Mouse (Mus musculus): ENCODE results near the gene Ces3b. TPM values are rescaled to one million over a fixed set of nuclear protein-coding genes. Genes with fewer than 3 reads are reported as not detected.
A peak's percentile ranks its signal among the peaks of the same experiment; 100 is the strongest.
"Not testable (repeated sequence)": the region's sequence is repeated elsewhere in the genome, so short reads cannot be mapped to it uniquely, and the experiment has no call there.

Gene Ces3b
- not detected for polyA plus RNA-seq (2017; shearing (Covaris generic))

DNA sequence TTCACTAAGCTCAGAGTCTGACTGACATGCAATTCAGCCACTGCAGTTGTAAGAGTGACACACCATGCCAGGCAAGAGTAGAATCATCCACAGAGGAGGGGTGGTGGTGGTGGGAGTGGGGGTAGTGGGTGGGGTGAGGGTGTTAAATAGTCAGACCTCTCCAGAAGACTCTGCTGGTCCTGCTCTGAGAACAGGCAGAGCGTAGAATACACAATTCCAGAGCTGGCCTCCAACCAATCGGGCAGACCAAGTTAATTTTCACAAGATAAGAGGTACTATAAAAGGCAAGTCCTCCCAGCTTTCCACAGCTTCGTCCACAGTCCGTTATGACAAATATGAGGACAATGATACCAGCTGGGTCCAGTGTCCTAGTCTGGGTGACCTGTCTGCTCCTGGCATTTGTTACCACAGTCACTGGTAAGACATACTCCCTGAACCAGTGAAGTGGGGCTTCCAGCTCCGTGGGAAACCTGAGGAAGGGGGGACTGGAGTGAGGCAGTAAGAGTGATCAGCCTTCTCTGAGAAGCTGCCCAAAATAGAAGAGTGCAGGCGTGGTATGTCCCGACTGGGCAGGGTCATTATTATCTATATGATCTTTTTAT is at the start of gene Ces3b:
Gene Ces3b, plus strand, starts transcription at position 305 of the 602 bp plus-strand sequence.
- ATAC-seq, result no peak

DNA sequence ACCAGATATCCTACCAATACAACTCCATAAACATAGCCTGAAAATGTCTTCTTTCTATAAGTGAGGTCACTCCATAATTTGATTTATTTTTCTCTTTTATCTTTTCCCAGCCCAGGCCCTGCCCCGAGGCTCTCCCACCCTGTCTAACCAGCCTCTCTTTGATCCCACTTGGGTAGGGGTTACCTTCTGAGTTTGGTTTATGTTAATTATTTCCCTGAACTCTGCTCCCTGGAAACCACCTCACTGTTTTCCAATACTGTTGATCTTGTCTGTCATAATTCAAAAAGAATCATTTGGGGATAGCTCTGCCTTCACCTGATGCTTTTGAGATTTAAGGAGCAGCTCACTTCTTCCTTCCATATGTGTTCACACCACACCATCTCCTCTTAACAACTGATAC is 40.0 kb upstream of the Ces3b start:
- no peak for ATAC-seq

DNA sequence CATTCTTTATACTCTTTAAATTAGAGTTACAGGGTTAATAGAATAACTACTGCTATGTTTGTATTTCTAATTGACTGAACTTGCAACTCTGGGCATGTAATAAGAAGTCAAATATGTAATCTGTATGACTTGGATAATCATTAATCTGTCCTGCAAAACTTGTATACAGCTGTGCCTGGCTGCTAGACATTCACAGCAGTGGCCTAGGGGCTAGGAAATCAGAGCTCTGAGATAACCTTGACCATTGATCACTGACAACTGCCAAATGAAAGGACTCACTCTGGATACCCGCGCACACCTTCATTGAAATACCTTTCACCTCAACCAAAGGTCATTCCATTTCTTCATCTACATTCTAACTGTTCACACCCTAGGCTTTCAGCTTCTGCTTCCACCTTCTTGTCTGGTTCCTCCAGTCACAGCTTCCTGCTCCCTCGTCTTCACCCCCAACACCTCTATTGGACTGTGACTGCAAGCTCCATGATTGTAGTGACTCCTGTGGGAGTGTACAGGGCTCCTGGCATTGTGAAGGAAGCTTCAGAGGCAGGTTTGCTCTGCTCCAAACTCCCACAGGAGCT is 37.6 kb upstream of the Ces3b start:
- no peak for ATAC-seq

DNA sequence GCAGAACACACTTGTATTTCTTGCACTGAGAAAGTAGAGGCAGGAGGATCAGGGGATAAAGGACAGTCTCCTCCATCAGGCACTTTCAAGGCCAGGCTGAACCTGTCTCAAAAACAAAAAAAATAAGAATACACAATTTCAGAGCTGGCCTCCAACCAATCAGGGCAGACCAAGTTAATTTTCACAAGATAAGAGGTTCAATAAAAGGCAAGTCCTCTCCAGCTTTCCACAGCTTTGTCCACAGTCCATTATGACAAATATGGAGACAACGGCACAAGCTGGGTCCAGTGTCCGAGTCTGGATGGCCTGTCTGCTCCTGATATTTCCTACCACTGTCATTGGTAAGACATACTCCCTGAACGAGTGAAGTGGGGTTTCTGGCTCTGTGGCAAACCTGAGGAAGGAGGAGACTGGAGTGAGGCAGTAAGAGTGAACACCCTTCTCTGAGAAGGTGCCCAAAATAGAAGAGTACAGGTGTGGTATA is 35.1 kb upstream of the Ces3b start, which contains the start of gene Ces3a:
Gene Ces3a, plus strand, starts transcription at position 231 of the 484 bp plus-strand sequence.
- no peak for ATAC-seq

DNA sequence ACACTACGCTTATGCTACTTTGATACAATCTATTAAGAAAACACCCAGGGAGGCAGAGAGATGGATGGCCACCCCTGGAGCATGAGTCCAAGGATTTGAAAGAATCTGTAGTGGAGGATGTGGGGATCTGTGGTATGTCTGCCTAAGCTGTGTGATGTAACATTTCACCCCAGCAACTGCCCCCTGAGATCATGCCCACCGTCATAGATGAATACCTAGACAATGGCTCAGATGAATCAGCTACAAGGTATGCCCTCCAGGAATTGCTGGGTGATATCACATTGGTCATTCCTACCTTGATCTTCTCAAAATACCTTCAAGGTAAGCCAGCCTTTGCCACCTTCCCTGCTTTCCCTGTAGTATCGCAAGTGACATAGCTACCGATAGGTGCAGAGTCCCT is 27.3 kb upstream of the Ces3b start:
- ATAC-seq, result no peak

- no peak for ATAC-seq
Observed at GRCm38 (mm10) chr8:105060056-105060455, 23.5 kb upstream of the Ces3b start.

DNA sequence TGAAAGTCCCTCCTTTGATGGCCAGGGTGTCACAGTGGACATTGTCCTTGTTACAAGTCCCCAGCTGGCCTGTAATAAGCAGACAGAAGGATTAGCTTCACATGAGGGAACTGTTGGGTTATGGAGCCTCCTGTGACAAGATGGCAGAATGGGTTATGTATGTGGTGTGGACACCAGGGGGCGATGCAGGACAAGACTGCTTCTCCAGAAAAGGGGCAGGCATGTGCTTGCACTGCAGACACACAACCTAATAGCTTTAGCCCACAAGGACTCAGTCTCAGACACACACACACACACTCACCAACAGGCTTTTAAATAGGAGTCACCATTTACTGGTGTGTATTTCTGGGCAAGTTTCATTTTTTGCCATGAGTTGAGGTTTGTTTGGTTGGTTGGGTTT is 16.8 kb upstream of the Ces3b start:
- no peak for ATAC-seq

- ATAC-seq, result not testable (repeated sequence)
Observed at GRCm38 (mm10) chr8:105067905-105068304, 15.6 kb upstream of the Ces3b start.

- no peak for ATAC-seq
Observed at GRCm38 (mm10) chr8:105068971-105069370, 14.6 kb upstream of the Ces3b start.

DNA sequence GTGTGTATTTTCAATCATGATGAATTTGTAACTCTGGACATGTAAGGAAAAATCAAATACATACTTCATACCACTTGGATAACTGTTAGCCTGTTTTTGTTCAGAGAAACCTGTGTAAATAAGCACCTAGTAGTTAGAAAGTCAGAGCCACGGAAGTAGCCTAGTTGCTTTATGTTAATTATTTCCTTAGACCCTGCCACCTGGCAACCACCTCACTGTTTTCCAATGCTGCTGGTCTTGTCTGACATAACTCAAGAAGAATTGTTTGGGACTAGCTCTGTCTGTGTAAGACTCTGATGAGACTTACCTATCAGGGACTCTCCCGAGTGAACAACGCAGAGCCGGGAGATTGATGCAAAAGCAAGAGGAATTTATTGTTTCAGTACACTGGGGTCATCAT is 7.0 kb upstream of the Ces3b start:
- ATAC-seq, result no peak

DNA sequence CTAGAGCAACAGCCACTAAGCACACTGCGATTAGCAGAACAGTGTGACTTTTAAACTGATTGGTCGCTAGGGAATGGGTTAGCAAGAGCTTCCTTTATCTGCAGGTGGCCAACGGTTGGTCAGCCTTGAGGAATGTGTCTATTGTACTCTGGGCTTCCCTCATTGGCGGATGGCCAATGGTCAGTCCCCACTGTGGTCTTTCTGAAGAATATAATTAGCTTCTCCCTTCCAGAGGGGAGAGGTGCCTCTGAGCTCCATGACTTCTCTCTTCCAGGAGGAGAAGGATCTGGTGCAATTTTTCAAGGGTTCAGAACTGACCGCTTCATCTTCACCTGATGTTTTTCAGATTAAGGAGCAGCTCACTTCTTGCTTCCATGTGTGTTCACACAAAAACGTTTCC is 6.5 kb upstream of the Ces3b start:
- ATAC-seq, result no peak

DNA sequence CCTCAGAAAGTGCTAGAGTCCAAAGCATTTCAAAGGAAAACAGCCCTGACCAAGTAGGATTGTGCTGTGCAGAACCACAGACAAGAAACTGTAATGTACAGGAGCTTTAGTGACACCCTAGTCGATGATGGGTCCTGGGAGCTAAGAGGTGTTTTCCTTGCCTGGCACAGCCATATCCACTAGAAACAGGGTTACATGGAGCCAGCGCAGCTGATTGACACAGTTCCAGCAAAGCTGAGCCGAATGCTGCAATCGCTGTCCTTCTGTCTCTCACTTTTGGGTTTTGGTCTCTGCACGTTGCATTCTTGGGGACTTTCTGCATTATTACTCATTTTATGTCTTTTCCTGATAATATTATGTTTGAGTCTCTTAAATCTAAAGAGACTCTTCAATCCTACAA is 5.0 kb upstream of the Ces3b start:
- no peak for ATAC-seq

- ATAC-seq, result no peak
Observed at GRCm38 (mm10) chr8:105080814-105081336, 2.7 kb upstream of the Ces3b start.

DNA sequence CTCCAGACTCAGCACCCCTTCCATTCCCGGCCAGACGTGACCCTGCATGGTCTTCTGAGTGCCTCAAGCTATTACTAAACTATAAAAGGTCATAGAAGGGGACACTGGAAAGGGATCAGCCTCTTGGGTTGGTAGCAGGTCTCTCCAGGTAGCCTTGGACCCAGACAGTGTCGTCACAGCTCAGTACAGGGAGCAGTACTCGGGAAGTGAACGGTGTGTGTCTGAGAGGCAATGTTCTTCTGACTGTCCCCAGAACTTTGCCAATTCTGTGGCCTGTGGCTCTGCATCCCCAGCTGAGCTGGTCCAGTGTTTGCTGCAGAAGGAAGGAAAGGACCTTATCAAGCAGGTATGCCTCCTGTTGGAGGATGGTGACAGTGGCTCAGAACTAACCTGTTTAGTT is 4.6 kb downstream of the Ces3b start:
- ATAC-seq, result not testable (repeated sequence)

DNA sequence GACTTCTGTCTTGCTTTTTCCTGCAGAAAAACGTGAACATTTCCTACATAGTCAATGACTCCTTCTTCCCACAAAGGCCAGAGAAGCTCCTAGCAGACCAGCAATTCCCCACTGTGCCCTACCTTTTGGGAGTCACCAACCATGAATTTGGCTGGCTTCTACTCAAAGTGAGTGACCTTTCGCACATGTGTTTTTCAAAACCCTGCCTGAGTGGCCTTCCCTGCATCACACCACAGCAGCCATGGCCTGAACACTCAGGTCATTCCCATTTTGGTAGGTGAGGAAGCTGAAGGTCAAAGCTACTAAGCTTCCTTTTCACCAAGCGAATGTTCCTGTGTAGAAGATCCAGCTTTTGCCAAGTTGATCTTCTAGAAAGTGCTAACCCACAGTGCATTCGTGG is 5.0 kb downstream of the Ces3b start:
- no peak for ATAC-seq

DNA sequence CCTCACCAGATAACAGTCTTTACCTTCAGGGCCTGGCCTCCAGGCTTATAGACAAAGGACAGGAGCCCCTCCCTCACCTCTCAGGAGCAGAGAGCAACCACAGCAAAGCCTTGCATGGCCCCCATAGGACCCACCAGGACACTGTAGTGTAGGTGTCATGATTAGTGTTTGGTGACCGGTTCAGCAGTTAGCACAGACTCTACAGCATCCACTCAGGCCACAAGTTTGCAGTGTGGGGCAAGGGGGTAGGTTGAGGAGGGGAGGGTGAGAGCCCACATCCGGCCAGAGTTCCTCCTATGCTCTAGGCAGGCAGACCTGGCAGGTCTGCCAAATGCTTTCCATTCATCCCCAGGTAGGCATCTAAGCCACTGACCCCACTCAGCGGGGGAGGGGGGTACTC is 10.4 kb downstream of the Ces3b start:
- no peak for ATAC-seq

DNA sequence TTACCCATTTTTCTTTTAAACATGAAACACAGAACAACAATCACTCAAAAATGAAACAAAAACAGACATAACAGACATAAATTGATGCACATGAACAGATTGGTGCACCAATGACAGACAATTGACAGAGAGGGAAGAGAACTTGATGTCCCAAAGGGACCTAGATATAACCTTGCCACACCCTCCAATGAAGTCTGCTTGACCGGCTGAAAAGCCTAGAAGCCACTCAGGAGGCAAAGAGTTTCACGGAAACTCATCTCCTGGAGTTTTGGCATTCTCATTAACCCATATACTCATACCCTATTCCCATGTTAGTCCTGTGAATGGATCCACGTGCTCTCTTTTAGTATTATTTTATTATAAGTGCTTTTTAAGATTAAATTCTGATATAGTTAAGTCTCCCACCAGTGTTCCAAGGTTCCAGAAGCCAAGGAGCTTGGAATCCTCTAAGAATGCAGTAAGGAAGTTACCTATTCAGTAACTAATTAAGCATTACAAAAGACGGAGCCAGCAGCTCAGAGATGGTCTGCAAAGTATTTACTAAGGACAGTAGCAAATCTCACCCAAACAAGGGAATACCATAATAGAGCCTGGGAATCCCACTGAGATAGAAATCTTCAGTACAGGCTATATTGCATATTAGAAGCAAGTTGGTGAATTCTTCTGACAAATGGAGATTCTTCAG is 18.7 kb downstream of the Ces3b start:
- ATAC-seq, result not testable (repeated sequence)

- not testable (repeated sequence) for ATAC-seq
Observed at GRCm38 (mm10) chr8:105103701-105104100, 20.1 kb downstream of the Ces3b start.

DNA sequence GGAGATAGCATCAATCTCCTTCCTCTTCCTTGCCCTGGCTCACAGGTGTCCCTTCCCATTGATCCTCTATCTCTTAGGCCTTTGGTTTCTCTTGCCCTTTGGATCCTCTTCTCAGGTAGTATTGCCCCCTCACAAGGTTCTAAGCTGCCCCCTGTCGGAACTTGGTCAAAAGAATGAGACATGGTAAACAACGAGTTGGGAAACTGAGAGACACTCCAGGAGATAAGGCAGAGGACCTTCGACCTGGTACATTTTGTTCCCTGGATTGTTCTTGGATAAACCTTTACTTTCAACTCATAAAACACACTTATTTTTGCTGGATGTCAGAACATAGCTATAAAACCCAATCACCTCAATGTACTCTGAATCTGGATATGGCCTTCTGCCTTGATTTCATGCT is 20.7 kb downstream of the Ces3b start:
- ATAC-seq, result no peak

DNA sequence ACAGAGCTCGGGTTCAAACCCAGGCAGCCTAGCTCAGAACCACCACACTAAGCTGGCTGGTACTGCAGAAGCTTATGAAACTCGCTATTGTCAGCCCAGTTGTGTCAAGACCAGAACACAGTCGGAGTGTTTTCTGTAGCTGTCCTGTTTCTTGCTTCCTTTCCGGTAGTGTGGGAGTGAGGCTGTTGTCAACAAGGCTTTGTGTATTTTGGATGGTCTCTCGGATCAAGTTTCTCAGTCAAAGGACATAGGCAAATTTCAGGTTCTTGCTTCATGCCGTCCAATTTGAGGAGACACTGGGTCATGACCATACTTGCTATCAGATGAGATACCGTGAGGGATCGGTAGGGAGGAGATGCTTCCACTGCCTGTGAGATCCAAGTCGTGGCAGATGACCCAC is 46.3 kb downstream of the Ces3b start:
- no peak for ATAC-seq

- no peak for ATAC-seq
Observed at GRCm38 (mm10) chr8:105131509-105131908, 48.0 kb downstream of the Ces3b start, which contains the start of gene Ces4a. Gene Ces4a (plus strand): TSS chr8:105131800.

DNA sequence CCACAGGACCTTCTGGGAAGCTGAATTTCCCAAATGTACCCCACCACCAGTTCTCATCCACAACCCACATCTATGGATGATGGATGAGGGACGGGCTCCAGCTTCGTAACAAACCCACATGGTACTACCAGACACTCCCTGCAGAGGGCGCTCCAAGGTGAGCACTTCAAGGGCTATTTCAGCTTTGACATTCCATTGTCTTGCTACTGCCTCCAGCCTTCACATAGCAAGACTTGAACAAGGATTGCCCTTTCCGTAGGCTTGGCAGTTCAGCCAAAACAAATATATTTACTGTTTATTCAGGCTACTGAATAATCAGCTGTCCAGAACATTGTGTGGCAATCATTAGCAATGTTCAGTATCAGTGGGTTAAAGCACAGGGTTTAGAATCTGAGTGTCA is 54.9 kb downstream of the Ces3b start:
- peak; percentile 64 for ATAC-seq

DNA sequence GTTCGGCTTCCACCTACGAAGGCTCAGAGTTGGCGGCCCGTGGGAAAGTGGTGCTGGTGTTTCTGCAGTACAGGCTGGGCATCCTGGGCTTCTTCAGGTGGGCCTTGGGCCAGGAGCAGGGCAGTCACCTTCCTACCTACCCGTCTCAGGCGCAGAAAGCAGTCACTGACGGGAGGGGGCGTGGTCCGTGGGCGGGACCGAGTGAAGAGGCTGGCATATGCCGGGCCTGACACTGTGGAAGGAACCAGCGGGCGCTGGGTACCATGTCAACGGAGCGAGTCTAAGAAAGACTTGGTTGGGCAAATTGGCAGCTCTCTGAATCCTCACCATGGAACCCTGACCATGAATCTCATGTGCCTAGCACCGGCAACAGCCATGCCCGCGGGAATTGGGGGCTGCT is 58.8 kb downstream of the Ces3b start:
- no peak for ATAC-seq
